Comparison of ENCODE assay signal across 8 mouse cellular contexts in genomic region chr9:85327242-85328211, GRCm38 (mm10). TPM values are rescaled to one million over a fixed set of nuclear protein-coding genes. Genes with fewer than 3 reads are reported as not detected.
DNase-seq lines count a peak whose midpoint lies in the region; ATAC-seq and TF ChIP-seq lines count a peak whose summit lies in the region.

Gene Tent5a, minus strand, starts transcription at chr9:85327348.

- peak within 1 kb of the TSS; percentile 92 for H3K9ac ChIP-seq in heart, embryonic 13.5 days
- H3K9ac ChIP-seq in kidney, postnatal 0 days (ENCODE audit: low read depth, low read length): peak within 1 kb of the TSS; percentile 62
- H3K9ac ChIP-seq in liver, embryonic 12.5 days: peak within 1 kb of the TSS; percentile 60

- H3K79me2 ChIP-seq in C2C12 (ENCODE audit: control insufficient read depth, insufficient read depth) (no peaks in the 10 kb centered on the region), myocyte (ENCODE audit: control insufficient read depth, insufficient read depth) (no peaks in the 10 kb centered on the region)

- under 1% methylated on average over 72 of the region's 72 CpGs for WGBS in heart, embryonic 13.5 days
- WGBS in kidney, postnatal 0 days: under 1% methylated on average over 72 of the region's 72 CpGs
- WGBS in liver, embryonic 12.5 days (ENCODE audit: insufficient replicate concordance): under 1% methylated on average over 71 of the region's 72 CpGs

- H3K27me3 ChIP-seq in C2C12 (ENCODE audit: control insufficient read depth, insufficient read depth, insufficient read length) (no peaks in the 10 kb centered on the region), myocyte (ENCODE audit: control insufficient read depth, insufficient read depth, insufficient read length) (no peaks in the 10 kb centered on the region)
- no peaks in the 10 kb centered on the region for H3K27me3 ChIP-seq in heart, embryonic 13.5 days (replicated peaks)
- H3K27me3 ChIP-seq in kidney, postnatal 0 days (ENCODE audit: insufficient read depth, low read length): no peaks in the 10 kb centered on the region
- H3K27me3 ChIP-seq in liver, embryonic 12.5 days (replicated peaks): peaks cover 14% of the 10 kb centered on the region

- H3K27ac ChIP-seq in heart, embryonic 13.5 days (replicated peaks): peak within 1 kb of the TSS; percentile 95
- H3K27ac ChIP-seq in kidney, postnatal 0 days: peak within 1 kb of the TSS; percentile 72
- H3K27ac ChIP-seq in liver, embryonic 12.5 days: peak within 1 kb of the TSS; percentile 75

- peak within 1 kb of the TSS; percentile 57 for H3ac ChIP-seq in C2C12 (ENCODE audit: control insufficient read depth, insufficient read length, low read depth)
- peak within 1 kb of the TSS; percentile 40 for H3ac ChIP-seq in myocyte (ENCODE audit: control insufficient read depth, insufficient read length)

- peak; percentile 67 for TF ChIP-seq POLR2A in myocyte (IDR thresholded peaks at IDR 0.05; ENCODE audit: insufficient read length, low read depth)

- peak within 1 kb of the TSS; percentile 90 for H3K4me2 ChIP-seq in heart, embryonic 13.5 days
- peak within 1 kb of the TSS; percentile 96 for H3K4me2 ChIP-seq in kidney, postnatal 0 days (ENCODE audit: low read length)
- peak within 1 kb of the TSS; percentile 80 for H3K4me2 ChIP-seq in liver, embryonic 12.5 days
- peak within 1 kb of the TSS; percentile 81 for H3K4me2 ChIP-seq in myocyte (ENCODE audit: low read depth)

- no peak for TF ChIP-seq CTCF in C2C12 (IDR thresholded peaks at IDR 0.05; ENCODE audit: control insufficient read depth, insufficient read depth, insufficient read length)
- no peak for TF ChIP-seq CTCF in kidney, postnatal 0 days (IDR thresholded peaks at IDR 0.05; ENCODE audit: low read depth)

- H3K36me3 ChIP-seq in C2C12 (ENCODE audit: control insufficient read depth, insufficient read depth) (no peaks in the 10 kb centered on the region), myocyte (ENCODE audit: control insufficient read depth, insufficient read depth) (no peaks in the 10 kb centered on the region)
- H3K36me3 ChIP-seq in heart, embryonic 13.5 days: peaks cover 4% of the 10 kb centered on the region
- H3K36me3 ChIP-seq in kidney, postnatal 0 days (ENCODE audit: insufficient read depth, low read length): no peaks in the 10 kb centered on the region
- no peaks in the 10 kb centered on the region for H3K36me3 ChIP-seq in liver, embryonic 12.5 days

- no peaks in the 10 kb centered on the region for H3K9me3 ChIP-seq in heart, embryonic 13.5 days
- H3K9me3 ChIP-seq in kidney, postnatal 0 days (replicated peaks; ENCODE audit: low read length): no peaks in the 10 kb centered on the region
- no peaks in the 10 kb centered on the region for H3K9me3 ChIP-seq in liver, embryonic 12.5 days (replicated peaks)

- ATAC-seq in erythroid progenitor cell, adult 5-6 weeks (replicated peaks; ENCODE audit: low FRiP score, poor library complexity, severe bottlenecking): peak; percentile 84
- ATAC-seq in heart, embryonic 13.5 days (ENCODE audit: extremely low read depth, insufficient number of reproducible peaks, low FRiP score, low TSS enrichment): peak; percentile 80
- peak; percentile 91 for ATAC-seq in kidney, postnatal 0 days (replicated peaks; ENCODE audit: low FRiP score, low read depth)
- ATAC-seq in liver, embryonic 12.5 days: peak; percentile 93

- H3K79me3 ChIP-seq in C2C12 (ENCODE audit: low read depth): no peaks in the 10 kb centered on the region

- H3K4me3 ChIP-seq in C2C12 (ENCODE audit: insufficient read depth, poor library complexity, severe bottlenecking) (peak within 1 kb of the TSS; percentile 30), myocyte (peak within 1 kb of the TSS; percentile 78)
- H3K4me3 ChIP-seq in heart, embryonic 13.5 days: peak within 1 kb of the TSS; percentile 86
- H3K4me3 ChIP-seq in kidney, postnatal 0 days (replicated peaks; ENCODE audit: low read depth, low read length): peak within 1 kb of the TSS; percentile 71
- peak within 1 kb of the TSS; percentile 72 for H3K4me3 ChIP-seq in liver, embryonic 12.5 days

- H3K4me1 ChIP-seq in heart, embryonic 13.5 days: peaks cover 17% of the 10 kb centered on the region
- H3K4me1 ChIP-seq in kidney, postnatal 0 days (replicated peaks; ENCODE audit: insufficient read depth, low read length): no peaks in the 10 kb centered on the region; the same call in 1 of the 2 replicates
- H3K4me1 ChIP-seq in liver, embryonic 12.5 days: peaks cover 25% of the 10 kb centered on the region

- peak; percentile 91 to 93 for DNase-seq in adrenal gland, postnatal 36 days
- DNase-seq in kidney, postnatal 0 days (ENCODE audit: low spot score): peak; percentile 93
- DNase-seq in spleen, postnatal 4 days (ENCODE audit: low spot score in 2 of 2): peak; percentile 77 to 87

TF ChIP-seq in C2C12, 6 proteins besides CTCF, POLR2A, EP300 and RAD21:
- no peak for TF ChIP-seq MYOG (IDR thresholded peaks at IDR 0.05; ENCODE audit: control insufficient read depth, extremely low read depth, insufficient read length)
- no peak for TF ChIP-seq FOSL1 (IDR thresholded peaks at IDR 0.05; ENCODE audit: insufficient read depth, low read length, poor library complexity, severe bottlenecking)
- TF ChIP-seq CEBPB (IDR thresholded peaks at IDR 0.05; ENCODE audit: low read depth): no peak
- TF ChIP-seq MAX (IDR thresholded peaks at IDR 0.05): no peak
- no peak for TF ChIP-seq USF1 (IDR thresholded peaks at IDR 0.05; ENCODE audit: low read depth)
- TF ChIP-seq MYOD1 (IDR thresholded peaks at IDR 0.05; ENCODE audit: control insufficient read depth, insufficient read length, low read depth): no peak

TF ChIP-seq in myocyte, 11 proteins besides CTCF, POLR2A, EP300 and RAD21:
- TF ChIP-seq E2F4 (IDR thresholded peaks at IDR 0.05; ENCODE audit: insufficient read depth) (no peak), MYOD1 (IDR thresholded peaks at IDR 0.05; ENCODE audit: control insufficient read depth in 1 of 3, insufficient read length in 2 of 3, low read depth in 2 of 3) (peak in 1 of 3 experiments; percentile 76), REST (IDR thresholded peaks at IDR 0.05; ENCODE audit: insufficient read depth, insufficient read length) (no peak), TCF3 (IDR thresholded peaks at IDR 0.05; ENCODE audit: insufficient read length, low read depth) (no peak), POLR2AphosphoS2 (IDR thresholded peaks at IDR 0.05; ENCODE audit: insufficient read length, low read depth) (peak; percentile 75), USF1 (IDR thresholded peaks at IDR 0.05; ENCODE audit: low read depth) (no peak), CEBPB (IDR thresholded peaks at IDR 0.05; ENCODE audit: insufficient read depth, poor library complexity, severe bottlenecking) (no peak), SRF (IDR thresholded peaks at IDR 0.05; ENCODE audit: control insufficient read depth, insufficient read length, low read depth) (no peak), MYOG (IDR thresholded peaks at IDR 0.05; ENCODE audit: control insufficient read depth in 1 of 3, insufficient read depth in 1 of 3, insufficient read length in 2 of 3, low read depth in 2 of 3) (peak in 2 of 3 experiments; percentile 55 to 61), TCF12 (IDR thresholded peaks at IDR 0.05; ENCODE audit: insufficient read depth, poor library complexity, severe bottlenecking) (no peak), MAX (IDR thresholded peaks at IDR 0.05; ENCODE audit: low read depth) (no peak)

RNA-seq across cellular contexts. Expression of gene Tent5a, which starts in this region (rescaled TPM):
- polyA plus RNA-seq in C2C12 (2012; fragmentation: generic; extraction: Trizol) (0.32 TPM), myocyte (2012; fragmentation: generic; extraction: Trizol) (0.78 TPM)
- total RNA-seq in adrenal gland, postnatal 36 days (2021): 10 to 100 TPM; 17.0 to 22.1 TPM
- total RNA-seq in erythroid progenitor cell, adult 5-6 weeks (2015; ENCODE audit: low replicate concordance): 12.3 and 19.3 TPM in 2 replicates
- total RNA-seq in erythroid progenitor cell, adult 5-6 weeks (2017; ENCODE audit: low replicate concordance): 5.3 and 5.5 TPM in 2 replicates
- 9.3 and 9.6 TPM in 2 replicates for polyA plus RNA-seq in heart, embryonic 13.5 days (2015; fragmentation: Nextera tagmentation; extraction: Ambion mirVana)
- polyA plus RNA-seq in kidney, postnatal 0 days (2015; fragmentation: Nextera tagmentation; extraction: Ambion mirVana): 3.7 and 3.9 TPM in 2 replicates
- 8.8 and 9.2 TPM in 2 replicates for polyA plus RNA-seq in liver, embryonic 12.5 days (2016; fragmentation: Nextera tagmentation; extraction: Ambion mirVana)

Comparison
In these comparisons a context has a peak if more than half of its experiments do, and no peak if none do; other contexts are left out.
1. Peak in every context shown above with its lines: DNase-seq, ATAC-seq, H3K4me3 ChIP-seq and H3K27ac ChIP-seq.
2. H3K4me3 ChIP-seq: peak in every context shown above with its lines; median percentile 86 in heart, embryonic 13.5 days; 78 in myocyte; 72 in liver, embryonic 12.5 days; 71 in kidney, postnatal 0 days; 30 in C2C12.